Mouse (Mus musculus): ENCODE results near the gene Izumo1r. TPM values are rescaled to one million over a fixed set of nuclear protein-coding genes. Genes with fewer than 3 reads are reported as not detected.

The Izumo1r gene
- polyA plus RNA-seq, 1 experiment from 2014 or later = not detected

DNA sequence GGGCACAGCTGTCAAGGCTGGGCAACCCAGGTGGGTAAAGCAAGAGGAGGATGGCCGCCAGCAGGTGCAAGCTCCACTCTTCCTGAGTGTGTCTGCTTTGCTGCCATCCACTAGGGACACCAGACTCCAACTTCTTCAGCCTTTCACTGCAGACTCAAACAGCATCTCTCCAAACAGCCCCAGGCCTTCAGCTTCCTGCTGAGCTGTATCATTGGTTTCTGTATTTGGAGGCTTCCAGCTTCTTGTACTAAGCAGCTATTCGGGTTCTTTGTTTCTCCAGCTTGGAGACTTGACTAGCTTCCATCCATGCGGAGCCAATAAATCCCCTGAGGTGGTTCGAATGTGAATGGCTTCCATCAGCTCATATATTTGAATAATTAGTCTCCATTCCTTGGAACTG lies 49.2 kb downstream of the Izumo1r start:
- no peak overlapping the region for H3K27ac ChIP-seq (replicated peaks in 1 of 2; ENCODE audit: control insufficient read depth in 1 of 2, insufficient read depth in 1 of 2, low read depth in 2 of 2, low read length in 2 of 2)
- no peaks in the 10 kb centered on the region for H3K9me3 ChIP-seq (ENCODE audit: control insufficient read depth, low read length)
- no peaks in the 10 kb centered on the region for H3K4me1 ChIP-seq (ENCODE audit: control insufficient read depth in 2 of 2, insufficient read depth in 2 of 2, low read length in 2 of 2)
- H3K36me3 ChIP-seq (ENCODE audit: control insufficient read depth, insufficient read depth, low read length) = no peaks in the 10 kb centered on the region
- no peak overlapping the region for H3K9ac ChIP-seq (ENCODE audit: low read length)
- peaks cover 21% of the 10 kb centered on the region for H3K27me3 ChIP-seq (ENCODE audit: control insufficient read depth, insufficient read depth, low read length)
- no peak for ATAC-seq (ENCODE audit: insufficient number of reproducible peaks, insufficient read depth, low FRiP score, low read depth)
- no peak overlapping the region for H3K4me3 ChIP-seq (ENCODE audit: control insufficient read depth in 1 of 2, insufficient read depth in 1 of 2, low read depth in 1 of 2, low read length in 2 of 2)
- 65% methylated on average over 4 of the region's 4 CpGs for WGBS
- no peak overlapping the region for H3K4me2 ChIP-seq (ENCODE audit: low read length)

- no peaks in the 10 kb centered on the region for H3K4me1 ChIP-seq (ENCODE audit: control insufficient read depth in 2 of 2, insufficient read depth in 2 of 2, low read length in 2 of 2)
- H3K4me3 ChIP-seq (ENCODE audit: control insufficient read depth in 1 of 2, insufficient read depth in 1 of 2, low read depth in 1 of 2, low read length in 2 of 2) = no peak overlapping the region
- WGBS = 73% methylated on average over 1 of the region's 1 CpGs
- H3K27me3 ChIP-seq (ENCODE audit: control insufficient read depth, insufficient read depth, low read length) = no peaks in the 10 kb centered on the region; the same call in 1 of the 2 replicates
- H3K27ac ChIP-seq (replicated peaks in 1 of 2; ENCODE audit: control insufficient read depth in 1 of 2, insufficient read depth in 1 of 2, low read depth in 2 of 2, low read length in 2 of 2) = no peak overlapping the region
- H3K9me3 ChIP-seq (ENCODE audit: control insufficient read depth, low read length) = 0 out of 2 replicates have a peak, but pooled peaks cover 2% of the 10 kb centered on the region
- H3K36me3 ChIP-seq (ENCODE audit: control insufficient read depth, insufficient read depth, low read length) = no peaks in the 10 kb centered on the region
- H3K9ac ChIP-seq (ENCODE audit: low read length) = no peak overlapping the region
- H3K4me2 ChIP-seq (ENCODE audit: low read length) = no peak overlapping the region
- ATAC-seq (ENCODE audit: insufficient number of reproducible peaks, insufficient read depth, low FRiP score, low read depth) = no peak
Measured at GRCm38 (mm10) chr9:14848267-14848935, 55.3 kb downstream of the Izumo1r start.

DNA sequence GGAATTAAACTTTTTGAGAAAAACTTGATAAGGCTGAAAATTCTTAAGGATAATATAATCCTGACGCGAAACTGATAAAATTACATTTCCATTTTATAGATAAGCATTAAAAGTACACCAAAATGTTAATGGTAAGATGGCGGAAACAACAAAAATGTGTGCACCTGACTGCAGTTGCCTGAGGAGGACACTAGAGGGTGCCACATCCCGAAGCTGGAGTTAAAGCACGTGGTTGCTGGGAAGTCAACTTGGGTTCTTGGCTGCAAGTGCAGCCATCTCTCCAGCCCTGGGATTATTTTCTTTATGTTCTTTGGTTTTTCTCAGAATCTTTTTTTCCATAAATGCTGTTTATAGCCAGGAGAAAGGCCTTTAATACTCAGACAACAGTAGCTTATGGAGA lies 57.3 kb downstream of the Izumo1r start:
- no peak overlapping the region for H3K4me2 ChIP-seq (ENCODE audit: low read length)

GRCm38 (mm10) chr9:14843901-14844300 lies 59.8 kb downstream of the Izumo1r start:
- no peak overlapping the region for H3K4me3 ChIP-seq (ENCODE audit: control insufficient read depth in 1 of 2, insufficient read depth in 1 of 2, low read depth in 1 of 2, low read length in 2 of 2)
- H3K27ac ChIP-seq (replicated peaks in 1 of 2; ENCODE audit: control insufficient read depth in 1 of 2, insufficient read depth in 1 of 2, low read depth in 2 of 2, low read length in 2 of 2) = no peak overlapping the region
- H3K4me2 ChIP-seq (ENCODE audit: low read length) = no peak overlapping the region
- 0 out of 2 replicates have a peak, but pooled peaks cover 2% of the 10 kb centered on the region for H3K9me3 ChIP-seq (ENCODE audit: control insufficient read depth, low read length)
- H3K36me3 ChIP-seq (ENCODE audit: control insufficient read depth, insufficient read depth, low read length) = no peaks in the 10 kb centered on the region
- peaks cover 4 to 5% of the 10 kb centered on the region in 2 experiments; a peak in 2 of 4 replicates for H3K4me1 ChIP-seq (ENCODE audit: control insufficient read depth in 2 of 2, insufficient read depth in 2 of 2, low read length in 2 of 2)
- WGBS = 91% methylated on average over 3 of the region's 3 CpGs
- H3K27me3 ChIP-seq (ENCODE audit: control insufficient read depth, insufficient read depth, low read length) = no peaks in the 10 kb centered on the region; the same call in 1 of the 2 replicates
- no peak for ATAC-seq (ENCODE audit: insufficient number of reproducible peaks, insufficient read depth, low FRiP score, low read depth)
- no peak overlapping the region for H3K9ac ChIP-seq (ENCODE audit: low read length)

More for the DNA sequence above, 57.3 kb downstream of the Izumo1r start:
- Histone ChIP-seq H3K4me3 (ENCODE audit: control insufficient read depth in 1 of 2, insufficient read depth in 1 of 2, low read depth in 1 of 2, low read length in 2 of 2) (no peak overlapping the region), H3K27me3 (ENCODE audit: control insufficient read depth, insufficient read depth, low read length) (no peaks in the 10 kb centered on the region; the same call in 1 of the 2 replicates), H3K9ac (ENCODE audit: low read length) (no peak overlapping the region), H3K27ac (replicated peaks in 1 of 2; ENCODE audit: control insufficient read depth in 1 of 2, insufficient read depth in 1 of 2, low read depth in 2 of 2, low read length in 2 of 2) (no peak overlapping the region), H3K36me3 (ENCODE audit: control insufficient read depth, insufficient read depth, low read length) (no peaks in the 10 kb centered on the region), H3K9me3 (ENCODE audit: control insufficient read depth, low read length) (0 out of 2 replicates have a peak, but pooled peaks cover 2% of the 10 kb centered on the region), H3K4me1 (ENCODE audit: control insufficient read depth in 2 of 2, insufficient read depth in 2 of 2, low read length in 2 of 2) (no peaks in the 10 kb centered on the region)
- 40% methylated on average over 5 of the region's 5 CpGs for WGBS
- no peak for ATAC-seq (ENCODE audit: insufficient number of reproducible peaks, insufficient read depth, low FRiP score, low read depth)

- no peak for ATAC-seq (ENCODE audit: insufficient number of reproducible peaks, insufficient read depth, low FRiP score, low read depth)
- no peaks in the 10 kb centered on the region for H3K36me3 ChIP-seq (ENCODE audit: control insufficient read depth, insufficient read depth, low read length)
- 85% methylated on average over 6 of the region's 6 CpGs for WGBS
Measured at GRCm38 (mm10) chr9:14843311-14843857, 60.4 kb downstream of the Izumo1r start.

GRCm38 (mm10) chr9:14841878-14842761 lies 61.6 kb downstream of the Izumo1r start:
- Histone ChIP-seq H3K27ac (replicated peaks in 1 of 2; ENCODE audit: control insufficient read depth in 1 of 2, insufficient read depth in 1 of 2, low read depth in 2 of 2, low read length in 2 of 2) (no peak overlapping the region), H3K4me3 (ENCODE audit: control insufficient read depth in 1 of 2, insufficient read depth in 1 of 2, low read depth in 1 of 2, low read length in 2 of 2) (no peak overlapping the region)

More at GRCm38 (mm10) chr9:14843311-14843857, 60.4 kb downstream of the Izumo1r start:
- Histone ChIP-seq H3K9me3 (ENCODE audit: control insufficient read depth, low read length) (0 out of 2 replicates have a peak, but pooled peaks cover 2% of the 10 kb centered on the region), H3K9ac (ENCODE audit: low read length) (no peak overlapping the region), H3K27me3 (ENCODE audit: control insufficient read depth, insufficient read depth, low read length) (no peaks in the 10 kb centered on the region), H3K4me1 (ENCODE audit: control insufficient read depth in 2 of 2, insufficient read depth in 2 of 2, low read length in 2 of 2) (peaks cover 4 to 5% of the 10 kb centered on the region in 2 experiments; a peak in 2 of 4 replicates), H3K27ac (replicated peaks in 1 of 2; ENCODE audit: control insufficient read depth in 1 of 2, insufficient read depth in 1 of 2, low read depth in 2 of 2, low read length in 2 of 2) (no peak overlapping the region), H3K4me2 (ENCODE audit: low read length) (no peak overlapping the region), H3K4me3 (ENCODE audit: control insufficient read depth in 1 of 2, insufficient read depth in 1 of 2, low read depth in 1 of 2, low read length in 2 of 2) (no peak overlapping the region)

GRCm38 (mm10) chr9:14839970-14840369 lies 63.8 kb downstream of the Izumo1r start:
- H3K4me2 ChIP-seq (ENCODE audit: low read length) = 0 out of 2 replicates have a peak overlapping the region, but pooled peaks have one; percentile 43
- H3K4me3 ChIP-seq (ENCODE audit: control insufficient read depth in 1 of 2, insufficient read depth in 1 of 2, low read depth in 1 of 2, low read length in 2 of 2) = no peak overlapping the region
- peaks cover 4 to 5% of the 10 kb centered on the region in 2 experiments; a peak in 2 of 4 replicates for H3K4me1 ChIP-seq (ENCODE audit: control insufficient read depth in 2 of 2, insufficient read depth in 2 of 2, low read length in 2 of 2)
- no peaks in the 10 kb centered on the region for H3K27me3 ChIP-seq (ENCODE audit: control insufficient read depth, insufficient read depth, low read length)
- 87% methylated on average over 5 of the region's 5 CpGs for WGBS
- H3K9me3 ChIP-seq (ENCODE audit: control insufficient read depth, low read length) = no peaks in the 10 kb centered on the region
- H3K9ac ChIP-seq (ENCODE audit: low read length) = no peak overlapping the region
- H3K27ac ChIP-seq (replicated peaks in 1 of 2; ENCODE audit: control insufficient read depth in 1 of 2, insufficient read depth in 1 of 2, low read depth in 2 of 2, low read length in 2 of 2) = no peak overlapping the region
- no peak for ATAC-seq (ENCODE audit: insufficient number of reproducible peaks, insufficient read depth, low FRiP score, low read depth)
- H3K36me3 ChIP-seq (ENCODE audit: control insufficient read depth, insufficient read depth, low read length) = peaks cover 8% of the 10 kb centered on the region

More at GRCm38 (mm10) chr9:14841878-14842761, 61.6 kb downstream of the Izumo1r start:
- Histone ChIP-seq H3K4me1 (ENCODE audit: control insufficient read depth in 2 of 2, insufficient read depth in 2 of 2, low read length in 2 of 2) (peaks cover 4 to 5% of the 10 kb centered on the region in 2 experiments; a peak in 2 of 4 replicates), H3K9ac (ENCODE audit: low read length) (no peak overlapping the region), H3K4me2 (ENCODE audit: low read length) (no peak overlapping the region), H3K36me3 (ENCODE audit: control insufficient read depth, insufficient read depth, low read length) (no peaks in the 10 kb centered on the region), H3K27me3 (ENCODE audit: control insufficient read depth, insufficient read depth, low read length) (no peaks in the 10 kb centered on the region), H3K9me3 (ENCODE audit: control insufficient read depth, low read length) (0 out of 2 replicates have a peak, but pooled peaks cover 2% of the 10 kb centered on the region)
- ATAC-seq (ENCODE audit: insufficient number of reproducible peaks, insufficient read depth, low FRiP score, low read depth) = no peak
- WGBS = 80% methylated on average over 10 of the region's 10 CpGs

Measured in heart, embryonic 14.5 days (tissue).